Mouse (Mus musculus) liver, adult 2 months (tissue): ENCODE results near the gene Fbxo7.

Experiments
- CTCF ChIP-seq: fragments of 200-500 bp; IDR thresholded peaks from 2 replicates; pipeline ENCODE4 v1.5.1; 2011; ENCODE audit warnings: low read depth, low read length, control low read depth
- POLR2A ChIP-seq: fragments of 200-500 bp; IDR thresholded peaks from 2 replicates; pipeline ENCODE4 v1.6.1; 2011; ENCODE audit warnings: low read length, control low read depth; ENCODE audit not compliant: insufficient read depth; ENCODE audit errors: extremely low read depth

GRCm38 (mm10) chr10:86093109-86094035 is 71.6 kb downstream of the Fbxo7 start:
- TF ChIP-seq CTCF (no peak), POLR2A (no peak)
